Mouse (Mus musculus) skeletal muscle tissue, adult 2 months (tissue): ENCODE results near the gene Atf4.

ENCODE experiments used
- DNase-seq: peaks from one replicate; pipeline ENCODE4 v3.0.0-alpha.2; 2012; ENCODE audit warnings: low read depth, low spot score

The Atf4 gene

GRCm38 (mm10) chr15:80280646-80281045 lies 25.7 kb downstream of the Atf4 start:
- DNase-seq = no peak

- no peak for DNase-seq
These were observed 31.9 kb downstream of the Atf4 start, which contains the start of gene Cacna1i for GRCm38 (mm10) chr15:80286851-80287415. Gene Cacna1i, plus strand, starts transcription at chr15:80287238.

- DNase-seq = no peak
These were observed 33.1 kb downstream of the Atf4 start for GRCm38 (mm10) chr15:80288036-80288435.

- DNase-seq = peak; percentile 44
These were observed 34.5 kb downstream of the Atf4 start for GRCm38 (mm10) chr15:80289436-80289835.

- no peak for DNase-seq
These were observed 42.2 kb downstream of the Atf4 start for GRCm38 (mm10) chr15:80297146-80297545.

GRCm38 (mm10) chr15:80303779-80304178 lies 48.8 kb downstream of the Atf4 start:
- no peak for DNase-seq

- no peak for DNase-seq
These were observed 49.2 kb downstream of the Atf4 start for GRCm38 (mm10) chr15:80304188-80304587.

GRCm38 (mm10) chr15:80306146-80306545 lies 51.2 kb downstream of the Atf4 start:
- DNase-seq = no peak
